Mouse (Mus musculus): ENCODE measurements around the gene Lrrk1. TPM values are rescaled to one million over a fixed set of nuclear protein-coding genes. Genes with fewer than 3 reads are reported as not detected.

The Lrrk1 gene
- total RNA-seq (2014; rRNA removed) (7.4 and 7.8 TPM in 2 replicates), polyA plus RNA-seq (2012; rRNA removed) (10.4 and 15.0 TPM in 2 replicates)

- Histone ChIP-seq H3K79me2 (ENCODE audit: control insufficient read depth, insufficient read depth, low read length) (peaks cover 7% of the 10 kb centered on the region; the same call in 1 of the 2 replicates), H3K9ac (ENCODE audit: low read depth, low read length) (peak within 1 kb of the TSS; percentile 97), H3K4me3 (ENCODE audit: insufficient read depth, low read depth, low read length) (peak within 1 kb of the TSS; percentile 89), H3K36me3 (ENCODE audit: control insufficient read depth, insufficient read depth, low read length) (no peaks in the 10 kb centered on the region), H3K27ac (replicated peaks; ENCODE audit: insufficient read depth, low read depth, low read length) (peak within 1 kb of the TSS; percentile 72), H3K27me3 (ENCODE audit: control insufficient read depth, insufficient read depth, low read length) (no peaks in the 10 kb centered on the region), H3K4me1 (ENCODE audit: control insufficient read depth, insufficient read depth, low read length) (peaks cover 4% of the 10 kb centered on the region)
- TF ChIP-seq CTCF (IDR thresholded peaks at IDR 0.05; ENCODE audit: low read depth, low read length): peak; percentile 58
- TF ChIP-seq POLR2A (IDR thresholded peaks at IDR 0.05; ENCODE audit: extremely low read depth, insufficient read depth, low read length): peak; percentile 62; the same call in 1 of the 2 replicates
- under 1% methylated on average over 69 of the region's 70 CpGs for WGBS
- peak; percentile 50 for DNase-seq (ENCODE audit: extremely low read depth, low read depth, low spot score)
These were observed at the start of gene Lrrk1 for GRCm38 (mm10) chr7:66387813-66388521. Gene Lrrk1, minus strand, starts transcription at chr7:66388350.

GRCm38 (mm10) chr7:66434453-66434935 lies 46.3 kb upstream of the Lrrk1 start:
- Histone ChIP-seq H3K4me3 (ENCODE audit: insufficient read depth, low read depth, low read length) (no peak overlapping the region), H3K27me3 (ENCODE audit: control insufficient read depth, insufficient read depth, low read length) (no peaks in the 10 kb centered on the region), H3K79me2 (ENCODE audit: control insufficient read depth, insufficient read depth, low read length) (no peaks in the 10 kb centered on the region), H3K36me3 (ENCODE audit: control insufficient read depth, insufficient read depth, low read length) (no peaks in the 10 kb centered on the region), H3K9ac (ENCODE audit: low read depth, low read length) (no peak overlapping the region), H3K27ac (replicated peaks; ENCODE audit: insufficient read depth, low read depth, low read length) (no peak overlapping the region), H3K4me1 (ENCODE audit: control insufficient read depth, insufficient read depth, low read length) (no peaks in the 10 kb centered on the region)
- 40% methylated on average over 10 of the region's 10 CpGs for WGBS
- no peak for TF ChIP-seq POLR2A (IDR thresholded peaks at IDR 0.05; ENCODE audit: extremely low read depth, insufficient read depth, low read length)
- TF ChIP-seq CTCF (IDR thresholded peaks at IDR 0.05; ENCODE audit: low read depth, low read length): peak; percentile 83
- peak; percentile 26 for DNase-seq (ENCODE audit: extremely low read depth, low read depth, low spot score)

GRCm38 (mm10) chr7:66427437-66428161 lies 39.4 kb upstream of the Lrrk1 start, which contains the start of gene Aldh1a3:
Gene Aldh1a3, minus strand, starts transcription at chr7:66427517.
- TF ChIP-seq POLR2A (IDR thresholded peaks at IDR 0.05; ENCODE audit: extremely low read depth, insufficient read depth, low read length) (no peak), CTCF (IDR thresholded peaks at IDR 0.05; ENCODE audit: low read depth, low read length) (no peak)

GRCm38 (mm10) chr7:66427053-66427436 lies 38.9 kb upstream of the Lrrk1 start:
- WGBS: 2% methylated on average over 23 of the region's 23 CpGs
- Histone ChIP-seq H3K9ac (ENCODE audit: low read depth, low read length) (no peak overlapping the region), H3K4me1 (ENCODE audit: control insufficient read depth, insufficient read depth, low read length) (no peaks in the 10 kb centered on the region), H3K4me3 (ENCODE audit: insufficient read depth, low read depth, low read length) (peak overlapping the region; percentile 41; the same call in 1 of the 2 replicates), H3K36me3 (ENCODE audit: control insufficient read depth, insufficient read depth, low read length) (no peaks in the 10 kb centered on the region), H3K27ac (replicated peaks; ENCODE audit: insufficient read depth, low read depth, low read length) (no peak overlapping the region), H3K27me3 (ENCODE audit: control insufficient read depth, insufficient read depth, low read length) (peaks cover 8% of the 10 kb centered on the region), H3K79me2 (ENCODE audit: control insufficient read depth, insufficient read depth, low read length) (no peaks in the 10 kb centered on the region)
- DNase-seq (ENCODE audit: extremely low read depth, low read depth, low spot score): no peak
- TF ChIP-seq CTCF (IDR thresholded peaks at IDR 0.05; ENCODE audit: low read depth, low read length) (no peak), POLR2A (IDR thresholded peaks at IDR 0.05; ENCODE audit: extremely low read depth, insufficient read depth, low read length) (no peak)

More at GRCm38 (mm10) chr7:66427437-66428161, 39.4 kb upstream of the Lrrk1 start, which contains the start of gene Aldh1a3:
- no peak for DNase-seq (ENCODE audit: extremely low read depth, low read depth, low spot score)
- Histone ChIP-seq H3K27me3 (ENCODE audit: control insufficient read depth, insufficient read depth, low read length) (peaks cover 8% of the 10 kb centered on the region), H3K79me2 (ENCODE audit: control insufficient read depth, insufficient read depth, low read length) (no peaks in the 10 kb centered on the region), H3K27ac (replicated peaks; ENCODE audit: insufficient read depth, low read depth, low read length) (no peak within 1 kb of the TSS), H3K4me1 (ENCODE audit: control insufficient read depth, insufficient read depth, low read length) (no peaks in the 10 kb centered on the region), H3K9ac (ENCODE audit: low read depth, low read length) (peak within 1 kb of the TSS; percentile 42), H3K4me3 (ENCODE audit: insufficient read depth, low read depth, low read length) (peak within 1 kb of the TSS; percentile 41; the same call in 1 of the 2 replicates), H3K36me3 (ENCODE audit: control insufficient read depth, insufficient read depth, low read length) (no peaks in the 10 kb centered on the region)
- WGBS: 3% methylated on average over 55 of the region's 56 CpGs

- peaks cover 3% of the 10 kb centered on the region for H3K27me3 ChIP-seq (ENCODE audit: control insufficient read depth, insufficient read depth, low read length)
- 78% methylated on average over 8 of the region's 8 CpGs for WGBS
These were observed 33.8 kb upstream of the Lrrk1 start for GRCm38 (mm10) chr7:66421903-66422302.

More at GRCm38 (mm10) chr7:66421903-66422302, 33.8 kb upstream of the Lrrk1 start:
- no peak overlapping the region for H3K9ac ChIP-seq (ENCODE audit: low read depth, low read length)
- no peak for DNase-seq (ENCODE audit: extremely low read depth, low read depth, low spot score)
- no peaks in the 10 kb centered on the region for H3K36me3 ChIP-seq (ENCODE audit: control insufficient read depth, insufficient read depth, low read length)
- H3K4me3 ChIP-seq (ENCODE audit: insufficient read depth, low read depth, low read length): no peak overlapping the region
- H3K27ac ChIP-seq (replicated peaks; ENCODE audit: insufficient read depth, low read depth, low read length): no peak overlapping the region
- H3K79me2 ChIP-seq (ENCODE audit: control insufficient read depth, insufficient read depth, low read length): no peaks in the 10 kb centered on the region
- TF ChIP-seq CTCF (IDR thresholded peaks at IDR 0.05; ENCODE audit: low read depth, low read length) (no peak), POLR2A (IDR thresholded peaks at IDR 0.05; ENCODE audit: extremely low read depth, insufficient read depth, low read length) (no peak)
- H3K4me1 ChIP-seq (ENCODE audit: control insufficient read depth, insufficient read depth, low read length): no peaks in the 10 kb centered on the region
